Mouse (Mus musculus) mouse embryonic stem cell (cell line): ENCODE measurements around the gene Evc.

Experiments
- in situ Hi-C, 2 experiments: fragments of 300-500 bp; cut with MboI; formaldehyde crosslinking; loops; 1 replicate in 1 of 2; 3 replicates in 1 of 2; pipeline ENCODE4 v1.14.3; 2019 to 2020; ENCODE audit warnings: low sequenced_read_pairs in 2 of 2, low pct_unique_long_range_greater_than_20kb in 1 of 2, mixed read lengths in 1 of 2; ENCODE audit not compliant: unreplicated experiment in 1 of 2

The Evc gene

GRCm38 (mm10) chr5:37246138-37246910, 90.4 kb downstream of the Evc start:
- in situ Hi-C loops = no loop called here

- in situ Hi-C loops = no loop called here
Observed at GRCm38 (mm10) chr5:37245651-37246050, 91.0 kb downstream of the Evc start.

- in situ Hi-C loops = no loop called here
Observed at GRCm38 (mm10) chr5:37244666-37245242, 91.9 kb downstream of the Evc start.

- in situ Hi-C loops = no loop called here
Observed at GRCm38 (mm10) chr5:37244161-37244560, 92.5 kb downstream of the Evc start.

- in situ Hi-C loops = no loop called here
Observed at GRCm38 (mm10) chr5:37243169-37243886, 93.4 kb downstream of the Evc start.

GRCm38 (mm10) chr5:37242360-37243168, 94.1 kb downstream of the Evc start:
- in situ Hi-C loops = no loop called here

GRCm38 (mm10) chr5:37241651-37242151, 95.0 kb downstream of the Evc start, which contains the start of gene Crmp1:
Crmp1 (plus strand) TSS chr5:37241940.
- in situ Hi-C loops = no loop called here

- in situ Hi-C loops = no loop called here
Observed at GRCm38 (mm10) chr5:37241224-37241623, 95.5 kb downstream of the Evc start.

- in situ Hi-C loops = no loop called here
Observed at GRCm38 (mm10) chr5:37240550-37240949, 96.1 kb downstream of the Evc start.
